Mouse (Mus musculus): ENCODE data around the gene Iqcn. TPM values are rescaled to one million over a fixed set of nuclear protein-coding genes. Genes with fewer than 3 reads are reported as not detected.

The Iqcn gene
- total RNA-seq, 2 experiments from 2014 or later, result not detected

- peak; percentile 78 for DNase-seq (ENCODE audit: low spot score)
These were observed 3.3 kb upstream of the Iqcn start for GRCm38 (mm10) chr8:70699834-70700554.

- DNase-seq (ENCODE audit: low spot score), result peak; percentile 93
These were observed 2.7 kb upstream of the Iqcn start for GRCm38 (mm10) chr8:70700555-70700922.

GRCm38 (mm10) chr8:70701048-70701981 is 1.9 kb upstream of the Iqcn start:
- DNase-seq (ENCODE audit: low spot score), result no peak

- no peak for DNase-seq (ENCODE audit: low spot score)
These were observed 1.0 kb upstream of the Iqcn start for GRCm38 (mm10) chr8:70701982-70702841.

GRCm38 (mm10) chr8:70702842-70703182 is 445 bp upstream of the Iqcn start:
- peak; percentile 91 for DNase-seq (ENCODE audit: low spot score)

GRCm38 (mm10) chr8:70708281-70708680 is 5.0 kb downstream of the Iqcn start:
- peak; percentile 65 for DNase-seq (ENCODE audit: low spot score)

GRCm38 (mm10) chr8:70709794-70710193 is 6.5 kb downstream of the Iqcn start:
- no peak for DNase-seq (ENCODE audit: low spot score)

- peak; percentile 68 for DNase-seq (ENCODE audit: low spot score)
These were observed 7.0 kb downstream of the Iqcn start for GRCm38 (mm10) chr8:70710296-70710695.

- DNase-seq (ENCODE audit: low spot score), result no peak
These were observed 7.8 kb downstream of the Iqcn start for GRCm38 (mm10) chr8:70711041-70711440.

GRCm38 (mm10) chr8:70713991-70714390 is 10.7 kb downstream of the Iqcn start:
- no peak for DNase-seq (ENCODE audit: low spot score)

- no peak for DNase-seq (ENCODE audit: low spot score)
These were observed 11.8 kb downstream of the Iqcn start for GRCm38 (mm10) chr8:70715086-70715485.

GRCm38 (mm10) chr8:70716521-70717400 is 13.5 kb downstream of the Iqcn start:
- no peak for DNase-seq (ENCODE audit: low spot score)

- no peak for DNase-seq (ENCODE audit: low spot score)
These were observed 15.0 kb downstream of the Iqcn start, which contains the start of gene Gm3336 for GRCm38 (mm10) chr8:70718297-70718696. TSS of gene Gm3336 (plus strand) at chr8:70718543.

GRCm38 (mm10) chr8:70719796-70720270 is 16.6 kb downstream of the Iqcn start:
- no peak for DNase-seq (ENCODE audit: low spot score)

GRCm38 (mm10) chr8:70720739-70721138 is 17.5 kb downstream of the Iqcn start:
- peak; percentile 85 for DNase-seq (ENCODE audit: low spot score)

- DNase-seq (ENCODE audit: low spot score), result no peak
These were observed 18.3 kb downstream of the Iqcn start for GRCm38 (mm10) chr8:70721601-70722000.

- DNase-seq (ENCODE audit: low spot score), result no peak
These were observed 20.4 kb downstream of the Iqcn start, which contains the start of gene Pde4c for GRCm38 (mm10) chr8:70723486-70724210. TSS of gene Pde4c (plus strand) at chr8:70723720.

- DNase-seq (ENCODE audit: low spot score), result no peak
These were observed 21.0 kb downstream of the Iqcn start for GRCm38 (mm10) chr8:70724216-70724615.

- DNase-seq (ENCODE audit: low spot score), result no peak
These were observed 22.7 kb downstream of the Iqcn start for GRCm38 (mm10) chr8:70725792-70726447.
